Mouse (Mus musculus): ENCODE measurements around the gene Sirt3. TPM values are rescaled to one million over a fixed set of nuclear protein-coding genes. Genes with fewer than 3 reads are reported as not detected.
A peak's percentile ranks its signal among the peaks of the same experiment; 100 is the strongest.

The Sirt3 gene
- polyA plus RNA-seq, 1 experiment from 2014 or later: 19.4 TPM

GRCm38 (mm10) chr7:140851916-140852315 lies 30.2 kb downstream of the Sirt3 start:
- no peak for DNase-seq (ENCODE audit: low spot score)

GRCm38 (mm10) chr7:140848591-140848990 lies 33.5 kb downstream of the Sirt3 start:
- no peak for DNase-seq (ENCODE audit: low spot score)

GRCm38 (mm10) chr7:140847755-140848580 lies 34.1 kb downstream of the Sirt3 start, which contains the start of gene Odf3:
Gene Odf3, plus strand, starts transcription at chr7:140847805.
- DNase-seq (ENCODE audit: low spot score): no peak

GRCm38 (mm10) chr7:140846676-140847075 lies 35.4 kb downstream of the Sirt3 start:
- DNase-seq (ENCODE audit: low spot score): no peak

- no peak for DNase-seq (ENCODE audit: low spot score)
Measured at GRCm38 (mm10) chr7:140845683-140846082, 36.4 kb downstream of the Sirt3 start.

GRCm38 (mm10) chr7:140844905-140845665 lies 37.0 kb downstream of the Sirt3 start, which contains the start of gene Scgb1c1:
Gene Scgb1c1, plus strand, starts transcription at chr7:140845547.
- DNase-seq (ENCODE audit: low spot score): peak; percentile 88

- no peak for DNase-seq (ENCODE audit: low spot score)
Measured at GRCm38 (mm10) chr7:140843806-140844205, 38.3 kb downstream of the Sirt3 start.

GRCm38 (mm10) chr7:140840750-140841735 lies 41.1 kb downstream of the Sirt3 start:
- DNase-seq (ENCODE audit: low spot score): no peak

GRCm38 (mm10) chr7:140839556-140839955 lies 42.6 kb downstream of the Sirt3 start:
- no peak for DNase-seq (ENCODE audit: low spot score)

GRCm38 (mm10) chr7:140836243-140837115 lies 45.6 kb downstream of the Sirt3 start:
- no peak for DNase-seq (ENCODE audit: low spot score)

GRCm38 (mm10) chr7:140835758-140836087 lies 46.4 kb downstream of the Sirt3 start:
- no peak for DNase-seq (ENCODE audit: low spot score)

GRCm38 (mm10) chr7:140834968-140835757 lies 46.9 kb downstream of the Sirt3 start, which contains the start of gene Urah:
Gene Urah, plus strand, starts transcription at chr7:140835018.
- DNase-seq (ENCODE audit: low spot score): no peak

GRCm38 (mm10) chr7:140833341-140833740 lies 48.8 kb downstream of the Sirt3 start:
- DNase-seq (ENCODE audit: low spot score): no peak

GRCm38 (mm10) chr7:140831447-140831846 lies 50.7 kb downstream of the Sirt3 start:
- DNase-seq (ENCODE audit: low spot score): no peak

GRCm38 (mm10) chr7:140828171-140828881 lies 53.8 kb downstream of the Sirt3 start:
- DNase-seq (ENCODE audit: low spot score): peak; percentile 49

GRCm38 (mm10) chr7:140822731-140823130 lies 59.4 kb downstream of the Sirt3 start:
- no peak for DNase-seq (ENCODE audit: low spot score)

- DNase-seq (ENCODE audit: low spot score): no peak
Measured at GRCm38 (mm10) chr7:140821653-140822329, 60.3 kb downstream of the Sirt3 start, which contains the start of gene Zfp941. Gene Zfp941, minus strand, starts transcription at chr7:140822178.

GRCm38 (mm10) chr7:140821305-140821652 lies 60.8 kb downstream of the Sirt3 start:
- DNase-seq (ENCODE audit: low spot score): no peak

All from thymus, postnatal 0 days (tissue).